Mouse (Mus musculus) hindbrain, embryonic 16.5 days (tissue): ENCODE measurements around the gene Wipf2. TPM values are rescaled to one million over a fixed set of nuclear protein-coding genes. Genes with fewer than 3 reads are reported as not detected.
A peak's percentile ranks its signal among the peaks of the same experiment; 100 is the strongest.

ENCODE experiments used
- ATAC-seq: fragments of 200-750 bp; cut with Nextera tagmentation; 2 replicates; pipeline ENCODE4 v1.8.0; 2017; ENCODE audit warnings: moderate TSS enrichment, moderate library complexity
- H3K27ac ChIP-seq: fragments of 300-500 bp; sonication (generic); 2 replicates; pipeline ENCODE4 v1.5.1; 2014; ENCODE audit warnings: low read depth, mild to moderate bottlenecking, control low read depth, low read length, moderate library complexity
- H3K27me3 ChIP-seq: fragments of 300-500 bp; sonication (generic); replicated peaks from 2 replicates; pipeline ENCODE4 v1.6.1; 2014; ENCODE audit warnings: low read length; ENCODE audit not compliant: control insufficient read depth, insufficient read depth
- H3K36me3 ChIP-seq: fragments of 300-500 bp; sonication (generic); 2 replicates; pipeline ENCODE4 v1.6.1; 2014; ENCODE audit warnings: mild to moderate bottlenecking, low read length, moderate library complexity, mixed read lengths; ENCODE audit not compliant: control insufficient read depth, insufficient read depth
- H3K4me1 ChIP-seq: fragments of 300-500 bp; sonication (generic); 2 replicates; pipeline ENCODE4 v1.6.1; 2014; ENCODE audit warnings: low read depth, low read length; ENCODE audit not compliant: control insufficient read depth, insufficient read depth
- H3K4me2 ChIP-seq: fragments of 300-500 bp; sonication (generic); 2 replicates; pipeline ENCODE4 v1.6.1; 2014; ENCODE audit warnings: mild to moderate bottlenecking, low read length, control low read depth, moderate library complexity
- H3K4me3 ChIP-seq: fragments of 300-500 bp; sonication (generic); 2 replicates; pipeline ENCODE4 v1.5.1; 2014; ENCODE audit warnings: mild to moderate bottlenecking, low read length, control low read depth, moderate library complexity
- H3K9ac ChIP-seq: fragments of 300-500 bp; sonication (generic); 2 replicates; pipeline ENCODE4 v1.6.1; 2014; ENCODE audit warnings: low read depth, mild to moderate bottlenecking, control low read depth, low read length, moderate library complexity
- H3K9me3 ChIP-seq: fragments of 300-500 bp; sonication (generic); 2 replicates; pipeline ENCODE4 v1.6.1; 2014; ENCODE audit warnings: mild to moderate bottlenecking, low read length, moderate library complexity; ENCODE audit not compliant: control insufficient read depth
- WGBS: fragments of 180-500 bp; shearing (Covaris S2); extraction: QIAGEN DNeasy Blood & Tissue Kit; methylation state at CpG from one replicate; pipeline ENCODE4 v1.1.7; 2014; 5-methylcytosine and 5-hydroxymethylcytosine counted together
- polyA plus RNA-seq: library from polyadenylated mRNA; unstranded; fragments of >200 nt; fragmentation: Nextera tagmentation; extraction: Ambion mirVana; gene quantifications from 2 replicates; pipeline ENCODE4 v1.2.1, GENCODE M21; 2015

Wipf2 gene
- polyA plus RNA-seq, 1 experiment from 2014 or later: 4.1 TPM

DNA sequence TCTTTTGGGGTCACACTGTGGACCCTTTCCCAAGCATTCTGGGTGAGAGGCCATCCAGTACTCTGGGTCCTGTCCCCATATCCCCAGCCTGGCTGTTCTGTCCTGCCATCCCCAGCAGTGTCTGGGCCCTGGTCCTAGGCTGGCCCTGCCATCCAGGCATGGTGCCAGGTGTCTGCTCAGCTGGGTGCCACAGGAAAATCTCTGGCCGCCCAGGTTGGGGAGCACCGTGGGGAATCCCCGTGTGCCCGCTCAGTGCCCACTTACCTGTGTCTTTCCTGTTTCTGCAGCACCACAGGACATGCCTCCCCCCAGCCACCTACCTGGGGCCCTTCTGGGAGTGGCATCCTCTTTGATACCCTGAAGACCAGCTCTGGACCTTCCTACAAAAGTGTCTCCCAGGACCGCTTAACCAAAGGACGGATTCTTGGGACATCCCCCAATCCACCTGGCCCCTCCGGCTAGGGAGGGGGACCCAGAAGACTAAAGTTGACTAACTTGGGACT lies 86.6 kb downstream of the Wipf2 start:
- Histone ChIP-seq H3K27ac (no peak overlapping the region), H3K4me1 (peaks cover 31% of the 10 kb centered on the region), H3K27me3 (no peaks in the 10 kb centered on the region), H3K9ac (no peak overlapping the region), H3K36me3 (no peaks in the 10 kb centered on the region), H3K9me3 (no peaks in the 10 kb centered on the region), H3K4me2 (no peak overlapping the region), H3K4me3 (no peak overlapping the region)
- ATAC-seq: no peak
- WGBS: 78% methylated on average over 7 of the region's 7 CpGs

DNA sequence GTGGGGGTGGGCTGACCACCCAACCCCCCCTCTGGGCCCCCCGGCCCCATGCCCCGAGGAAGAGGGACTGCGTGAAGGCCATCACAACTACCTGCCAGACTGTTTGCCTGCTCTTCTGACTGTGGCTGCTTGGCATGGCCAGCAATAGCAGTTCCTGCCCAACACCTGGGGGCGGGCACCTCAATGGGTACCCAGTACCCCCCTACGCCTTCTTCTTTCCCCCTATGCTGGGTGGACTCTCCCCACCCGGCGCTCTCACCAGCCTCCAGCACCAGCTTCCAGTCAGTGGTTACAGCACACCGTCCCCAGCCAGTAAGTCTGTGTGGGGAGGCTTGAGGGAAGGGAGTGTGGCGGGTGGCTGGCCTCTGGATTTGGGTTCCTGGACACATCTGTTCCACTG lies 87.0 kb downstream of the Wipf2 start:
- Histone ChIP-seq H3K36me3 (no peaks in the 10 kb centered on the region), H3K9ac (no peak overlapping the region), H3K9me3 (no peaks in the 10 kb centered on the region), H3K4me1 (peaks cover 36% of the 10 kb centered on the region), H3K27ac (no peak overlapping the region), H3K4me3 (no peak overlapping the region), H3K27me3 (no peaks in the 10 kb centered on the region), H3K4me2 (no peak overlapping the region)
- no peak for ATAC-seq
- WGBS: 89% methylated on average over 9 of the region's 9 CpGs

DNA sequence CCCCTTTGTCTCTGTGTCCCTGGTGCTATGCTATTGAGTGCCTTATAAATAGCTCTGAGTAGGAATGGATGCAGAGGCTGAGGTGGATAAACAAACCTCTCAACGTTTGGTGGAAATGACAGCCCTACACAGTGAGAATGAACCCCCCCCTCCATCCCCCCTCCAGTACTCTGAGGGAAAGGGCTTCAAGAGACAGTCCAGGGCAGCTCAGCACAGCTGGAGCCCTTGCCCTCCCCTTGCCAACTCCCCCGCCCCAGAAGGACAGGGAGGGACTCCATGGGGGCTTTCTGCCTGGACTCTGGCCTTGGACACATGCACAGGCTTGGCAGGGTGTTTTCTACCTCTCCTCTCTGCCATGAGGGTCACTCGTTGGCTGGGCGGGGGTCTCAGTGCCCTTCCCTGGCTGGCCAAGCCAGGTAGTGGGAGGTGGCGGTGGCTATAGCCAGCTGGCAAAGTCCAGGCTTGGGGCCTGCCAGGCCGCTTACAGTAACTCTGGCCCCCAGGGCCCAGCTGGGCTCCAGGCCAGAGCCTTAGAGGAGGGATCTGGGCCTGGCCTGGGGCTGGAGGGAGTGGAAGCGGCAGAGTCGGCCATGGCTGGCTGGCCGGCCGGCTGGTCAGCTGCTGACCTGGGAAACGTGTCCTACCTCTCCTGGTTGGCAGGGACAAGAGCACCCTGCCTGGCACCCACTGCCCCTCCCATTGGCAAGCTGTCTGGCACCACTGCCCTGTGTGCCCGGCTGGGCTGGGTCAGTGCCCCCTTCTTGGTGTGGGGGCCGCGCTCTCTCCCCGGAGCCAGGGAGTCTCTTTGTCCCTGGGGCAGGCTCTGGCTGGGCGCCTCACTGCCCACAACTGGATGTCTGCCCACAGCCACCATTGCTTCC lies 87.8 kb downstream of the Wipf2 start:
- H3K9ac ChIP-seq: peak overlapping the region; percentile 39; the same call in 1 of the 2 replicates
- H3K4me1 ChIP-seq: peaks cover 38% of the 10 kb centered on the region
- peak; percentile 91 for ATAC-seq
- peak overlapping the region; percentile 16; the same call in 1 of the 2 replicates for H3K4me2 ChIP-seq
- no peak overlapping the region for H3K4me3 ChIP-seq
- H3K27me3 ChIP-seq: no peaks in the 10 kb centered on the region
- peak overlapping the region; percentile 89 for H3K27ac ChIP-seq
- no peaks in the 10 kb centered on the region for H3K9me3 ChIP-seq
- no peaks in the 10 kb centered on the region for H3K36me3 ChIP-seq
- WGBS: 34% methylated on average over 16 of the region's 16 CpGs

DNA sequence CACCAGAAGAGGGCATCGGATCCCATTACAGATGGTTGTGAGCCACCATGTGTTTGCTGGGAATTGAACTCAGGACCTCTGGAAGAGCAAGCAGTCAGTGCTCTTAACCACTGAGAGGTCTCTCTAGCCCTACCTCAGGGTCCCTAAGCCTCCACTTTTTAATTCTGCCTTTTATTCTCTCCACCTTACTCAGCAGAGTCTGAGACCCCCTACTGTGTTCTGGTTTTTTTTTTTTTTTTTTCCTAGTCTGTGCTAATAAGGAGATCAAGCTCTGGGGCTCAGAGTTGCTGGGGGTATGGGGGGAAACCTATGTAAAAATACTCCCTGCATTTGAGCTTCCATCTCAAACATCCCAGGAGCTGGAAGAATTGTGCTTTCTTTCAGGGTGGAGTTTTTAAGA lies 88.7 kb downstream of the Wipf2 start:
- Histone ChIP-seq H3K27me3 (no peaks in the 10 kb centered on the region), H3K9ac (no peak overlapping the region), H3K36me3 (no peaks in the 10 kb centered on the region), H3K4me1 (peaks cover 38% of the 10 kb centered on the region), H3K4me2 (no peak overlapping the region), H3K4me3 (no peak overlapping the region), H3K9me3 (no peaks in the 10 kb centered on the region), H3K27ac (no peak overlapping the region)
- WGBS: 67% methylated on average over 1 of the region's 1 CpGs
- no peak for ATAC-seq

DNA sequence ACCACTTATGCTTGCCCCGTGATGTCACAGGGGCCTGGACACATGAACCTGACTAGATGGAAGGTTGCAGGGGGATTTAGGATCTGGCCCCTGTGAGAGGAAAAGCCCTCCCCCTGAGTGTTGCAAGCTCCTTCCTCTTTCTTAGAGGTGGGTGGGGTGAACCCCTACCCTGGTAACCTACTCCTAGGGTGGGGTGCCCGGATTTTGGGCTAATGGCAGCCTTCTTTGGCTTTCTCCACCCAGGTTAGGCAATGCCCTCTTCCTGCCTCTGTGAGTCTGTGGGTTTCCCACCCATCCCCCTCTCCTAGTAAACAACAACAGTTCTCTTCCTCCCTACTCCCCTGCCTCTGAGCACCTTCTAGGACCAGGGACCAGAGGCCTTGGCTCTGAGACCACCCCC lies 89.3 kb downstream of the Wipf2 start:
- ATAC-seq: no peak

DNA sequence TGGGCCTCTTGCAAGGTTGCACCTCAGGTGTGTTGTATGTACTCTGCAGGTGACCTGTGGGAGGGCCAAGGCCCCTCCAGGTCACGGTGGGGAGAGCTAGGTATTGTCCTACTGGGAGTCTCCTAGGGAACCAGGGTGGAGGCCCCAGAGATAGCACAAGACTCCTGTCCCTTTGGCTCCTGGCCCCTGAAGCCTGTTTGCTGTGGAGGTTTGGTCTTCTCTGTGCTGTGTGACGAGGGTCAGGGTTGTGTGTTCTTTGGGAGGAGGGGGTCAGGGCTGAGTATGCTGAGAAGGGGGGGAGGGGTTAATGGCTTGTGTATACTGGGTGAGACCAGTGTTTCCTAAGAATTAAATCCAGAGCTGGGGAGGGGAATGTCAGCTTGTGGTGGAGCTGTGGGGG lies 89.9 kb downstream of the Wipf2 start:
- no peak overlapping the region for H3K9ac ChIP-seq
- WGBS: 31% methylated on average over 2 of the region's 2 CpGs
- H3K36me3 ChIP-seq: no peaks in the 10 kb centered on the region
- no peaks in the 10 kb centered on the region for H3K27me3 ChIP-seq
- no peaks in the 10 kb centered on the region for H3K9me3 ChIP-seq
- no peak for ATAC-seq
- no peak overlapping the region for H3K4me2 ChIP-seq
- H3K4me3 ChIP-seq: no peak overlapping the region
- peaks cover 38% of the 10 kb centered on the region for H3K4me1 ChIP-seq
- no peak overlapping the region for H3K27ac ChIP-seq

More for the DNA sequence above, 89.3 kb downstream of the Wipf2 start:
- 57% methylated on average over 2 of the region's 2 CpGs for WGBS
- H3K27ac ChIP-seq: no peak overlapping the region
- no peak overlapping the region for H3K4me2 ChIP-seq
- H3K27me3 ChIP-seq: no peaks in the 10 kb centered on the region
- H3K9ac ChIP-seq: no peak overlapping the region
- no peaks in the 10 kb centered on the region for H3K36me3 ChIP-seq
- no peaks in the 10 kb centered on the region for H3K9me3 ChIP-seq
- H3K4me3 ChIP-seq: no peak overlapping the region
- H3K4me1 ChIP-seq: peaks cover 38% of the 10 kb centered on the region

DNA sequence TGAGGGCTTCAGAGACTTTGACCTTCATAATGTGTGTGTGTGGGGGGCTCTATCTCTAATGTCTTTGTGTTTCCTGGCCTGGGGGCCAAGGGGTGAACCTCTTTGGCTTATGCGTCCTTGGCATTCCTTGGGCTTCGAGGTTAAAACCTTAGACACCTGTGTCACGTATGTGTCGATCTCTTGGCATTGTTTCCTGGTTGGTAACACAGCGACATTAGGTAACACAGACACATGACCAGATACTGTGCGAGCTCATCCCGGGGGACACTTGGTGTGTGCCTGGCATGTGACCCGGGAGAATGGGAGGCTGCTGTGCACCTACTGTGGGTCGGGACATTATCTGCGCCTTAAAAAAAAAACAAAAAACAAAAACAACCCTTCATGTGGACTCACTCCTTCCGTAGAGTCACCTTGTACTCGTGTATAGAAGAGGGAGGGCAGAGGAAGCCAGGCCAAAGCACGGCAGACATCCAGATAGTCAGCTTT lies 90.4 kb downstream of the Wipf2 start:
- Histone ChIP-seq H3K4me2 (peak overlapping the region; percentile 14; the same call in 1 of the 2 replicates), H3K9me3 (no peaks in the 10 kb centered on the region), H3K4me1 (peaks cover 38% of the 10 kb centered on the region), H3K4me3 (no peak overlapping the region), H3K27me3 (no peaks in the 10 kb centered on the region), H3K27ac (0 out of 2 replicates have a peak overlapping the region, but pooled peaks have one; percentile 21), H3K36me3 (no peaks in the 10 kb centered on the region), H3K9ac (no peak overlapping the region; the same call in 1 of the 2 replicates)
- ATAC-seq: no peak
- 29% methylated on average over 13 of the region's 13 CpGs for WGBS

DNA sequence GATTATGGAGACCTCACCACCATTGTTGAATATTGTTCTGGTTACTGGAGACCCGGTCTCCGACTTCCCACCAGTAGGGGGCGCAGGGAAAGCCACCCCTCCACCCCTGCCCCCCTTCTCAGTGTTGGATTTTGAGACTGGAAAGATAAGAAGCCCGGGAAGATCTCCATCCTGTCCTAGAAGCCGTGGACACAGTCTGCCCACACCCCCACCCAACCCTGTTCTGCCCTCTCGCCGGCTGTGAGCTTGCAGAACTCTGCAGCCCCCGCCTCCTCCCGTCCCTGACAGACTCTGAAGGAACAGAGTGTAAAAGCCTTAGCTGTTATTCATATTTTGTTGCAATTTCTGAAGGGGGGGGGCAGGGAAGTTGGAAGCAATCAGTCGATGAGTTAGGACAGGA lies 90.9 kb downstream of the Wipf2 start:
- Histone ChIP-seq H3K27ac (peak overlapping the region; percentile 61), H3K36me3 (no peaks in the 10 kb centered on the region), H3K27me3 (no peaks in the 10 kb centered on the region), H3K4me3 (no peak overlapping the region), H3K4me2 (peak overlapping the region; percentile 14; the same call in 1 of the 2 replicates), H3K4me1 (peaks cover 42% of the 10 kb centered on the region), H3K9me3 (no peaks in the 10 kb centered on the region), H3K9ac (no peak overlapping the region; the same call in 1 of the 2 replicates)
- 3% methylated on average over 10 of the region's 10 CpGs for WGBS
- ATAC-seq: no peak
